ENCODE assay signal across 10 mouse cellular contexts in genomic region chr16:49887811-49888564, GRCm38 (mm10).
A peak's percentile ranks its signal among the peaks of the same experiment; 100 is the strongest.
DNase-seq lines count a peak whose midpoint lies in the region; ATAC-seq lines count a peak whose summit lies in the region.
"Had no signal": no experiment of that assay in that cellular context is flagged by ENCODE, and none has a peak within 500 bp of the region (broad histone marks: within the 10 kb centered on the region; RNA-seq: fewer than 3 reads in every experiment).

No protein-coding gene starts in this region.

- no peaks in the 10 kb centered on the region; the same call in 1 of the 2 replicates for H3K9me3 ChIP-seq in heart, embryonic 10.5 days
- no peaks in the 10 kb centered on the region; the same call in 1 of the 2 replicates for H3K9me3 ChIP-seq in forebrain, embryonic 11.5 days (ENCODE audit: control insufficient read depth, low read length)
- H3K9me3 ChIP-seq: forebrain, embryonic 13.5 days had no signal

- no peaks in the 10 kb centered on the region for H3K27me3 ChIP-seq in heart, embryonic 10.5 days (ENCODE audit: insufficient read depth, poor library complexity, severe bottlenecking)
- no peaks in the 10 kb centered on the region for H3K27me3 ChIP-seq in forebrain, embryonic 11.5 days (ENCODE audit: control insufficient read depth, insufficient read depth, low read length)
- H3K27me3 ChIP-seq: forebrain, embryonic 13.5 days; midbrain, embryonic 12.5 days had no signal

- peak; percentile 83 for ATAC-seq in megakaryocyte-erythroid progenitor cell, adult 5-6 weeks (replicated peaks; ENCODE audit: low FRiP score, low TSS enrichment, poor library complexity, severe bottlenecking)
- no peak for ATAC-seq in forebrain, embryonic 11.5 days (replicated peaks; ENCODE audit: low FRiP score)
- ATAC-seq: forebrain, embryonic 13.5 days had no signal

- H3K36me3 ChIP-seq in heart, embryonic 10.5 days = peaks cover 13% of the 10 kb centered on the region; the same call in 1 of the 2 replicates
- H3K36me3 ChIP-seq in forebrain, embryonic 11.5 days (ENCODE audit: control insufficient read depth, insufficient read depth, low read length) = no peaks in the 10 kb centered on the region; the same call in 1 of the 2 replicates
- H3K36me3 ChIP-seq: midbrain, embryonic 12.5 days had no signal

- DNase-seq in heart, adult 18-20 months = peak; percentile 61 to 70
- no peak for DNase-seq in heart, embryonic 10.5 days (ENCODE audit: low spot score)
- peak; percentile 26 for DNase-seq in adrenal gland, adult 8-10 months
- DNase-seq in heart, postnatal 14 days = peak; percentile 23 to 43
- no peak for DNase-seq in left cerebral cortex, postnatal 4 days
- DNase-seq in kidney, postnatal 36 days = no peak
- no peak for DNase-seq in forebrain, embryonic 11.5 days (ENCODE audit: low spot score)

- H3K4me1 ChIP-seq in heart, embryonic 10.5 days = no peaks in the 10 kb centered on the region; the same call in 1 of the 2 replicates
- H3K4me1 ChIP-seq in forebrain, embryonic 11.5 days (replicated peaks; ENCODE audit: control insufficient read depth, insufficient read depth, low read length) = no peaks in the 10 kb centered on the region
- H3K4me1 ChIP-seq: forebrain, embryonic 13.5 days; midbrain, embryonic 12.5 days had no signal

- H3K9ac ChIP-seq in forebrain, embryonic 11.5 days (ENCODE audit: low read length) = no peak overlapping the region
- H3K9ac ChIP-seq: forebrain, embryonic 13.5 days; midbrain, embryonic 12.5 days had no signal

- intact Hi-C loops in heart, postnatal 14 days (cut with DNase I) = no loop called here
- intact Hi-C loops in left cerebral cortex, postnatal 4 days (cut with DNase I) = no loop called here

- H3K27ac ChIP-seq in heart, embryonic 10.5 days = no peak overlapping the region
- no peak overlapping the region for H3K27ac ChIP-seq in forebrain, embryonic 11.5 days (ENCODE audit: low read depth, low read length)
- H3K27ac ChIP-seq: forebrain, embryonic 13.5 days; midbrain, embryonic 12.5 days had no signal

- whole genome bisulfite sequencing in heart, embryonic 10.5 days = 52% methylated on average over 9 of the region's 9 CpGs
- 90% methylated on average over 9 of the region's 9 CpGs for WGBS in forebrain, embryonic 11.5 days

- H3K4me3 ChIP-seq in heart, embryonic 10.5 days = no peak overlapping the region
- no peak overlapping the region for H3K4me3 ChIP-seq in forebrain, embryonic 11.5 days (ENCODE audit: low read depth, low read length)
- H3K4me3 ChIP-seq: forebrain, embryonic 13.5 days; midbrain, embryonic 12.5 days had no signal

- no peak overlapping the region for H3K4me2 ChIP-seq in forebrain, embryonic 11.5 days (ENCODE audit: low read depth, low read length, severe bottlenecking)
- H3K4me2 ChIP-seq: forebrain, embryonic 13.5 days; midbrain, embryonic 12.5 days had no signal

Comparison
In these comparisons a context has a peak if more than half of its experiments do, and no peak if none do; other contexts are left out.
1. DNase-seq: peak in heart, adult 18-20 months (2 of 2), adrenal gland, adult 8-10 months (single experiment) and heart, postnatal 14 days (2 of 2); none in heart, embryonic 10.5 days (single experiment), left cerebral cortex, postnatal 4 days (single experiment), kidney, postnatal 36 days (0 of 2) and forebrain, embryonic 11.5 days (single experiment).